Mouse (Mus musculus) embryonic facial prominence, embryonic 15.5 days (tissue): Measurements from ENCODE around the gene Tmem168. TPM values are rescaled to one million over a fixed set of nuclear protein-coding genes. Genes with fewer than 3 reads are reported as not detected.

Experiments used
- ATAC-seq: fragments of 200-750 bp; cut with Nextera tagmentation; 2 replicates; pipeline ENCODE4 v1.8.0; 2017; ENCODE audit warnings: low read depth, moderate TSS enrichment; ENCODE audit not compliant: insufficient number of reproducible peaks, low FRiP score, low TSS enrichment
- H3K27ac ChIP-seq: fragments of 300-500 bp; sonication (generic); replicated peaks from 2 replicates; pipeline ENCODE4 v1.5.1; 2015; ENCODE audit warnings: mild to moderate bottlenecking, inconsistent platforms
- H3K27me3 ChIP-seq: fragments of 300-500 bp; sonication (generic); 2 replicates; pipeline ENCODE4 v1.6.1; 2015; ENCODE audit warnings: inconsistent platforms
- H3K36me3 ChIP-seq: fragments of 300-500 bp; sonication (generic); 2 replicates; pipeline ENCODE4 v1.6.1; 2015; ENCODE audit warnings: mild to moderate bottlenecking, inconsistent platforms
- H3K4me1 ChIP-seq: fragments of 300-500 bp; sonication (generic); 2 replicates; pipeline ENCODE4 v1.6.1; 2015; ENCODE audit warnings: inconsistent platforms
- H3K4me2 ChIP-seq: fragments of 300-500 bp; sonication (generic); replicated peaks from 2 replicates; pipeline ENCODE4 v1.6.1; 2015; ENCODE audit warnings: mild to moderate bottlenecking, inconsistent platforms
- H3K4me3 ChIP-seq: fragments of 300-500 bp; sonication (generic); replicated peaks from 2 replicates; pipeline ENCODE4 v1.5.1; 2015; ENCODE audit warnings: mild to moderate bottlenecking, inconsistent platforms
- H3K9ac ChIP-seq: fragments of 300-500 bp; sonication (generic); 2 replicates; pipeline ENCODE4 v1.6.1; 2015; ENCODE audit warnings: inconsistent platforms
- H3K9me3 ChIP-seq: fragments of 300-500 bp; sonication (generic); replicated peaks from 2 replicates; pipeline ENCODE4 v1.6.1; 2016; ENCODE audit warnings: inconsistent platforms
- WGBS: fragments of 180-500 bp; shearing (Covaris S2); methylation state at CpG from one replicate; pipeline ENCODE4 v1.1.7; 2015; 5-methylcytosine and 5-hydroxymethylcytosine counted together
- polyA plus RNA-seq: library from polyadenylated mRNA; unstranded; fragments of >200 nt; fragmentation: Nextera tagmentation; extraction: Ambion mirVana; gene quantifications from 2 replicates; pipeline ENCODE4 v1.2.1, GENCODE M21; 2015

Gene Tmem168
- polyA plus RNA-seq = 33.8 and 35.8 TPM in 2 replicates

GRCm38 (mm10) chr6:13607621-13608493 lies at the start of gene Tmem168:
Gene Tmem168 (minus strand): TSS chr6:13608100.
- 0 out of 2 replicates have a peak, but pooled peaks cover 3% of the 10 kb centered on the region for H3K36me3 ChIP-seq
- ATAC-seq = peak; percentile 94
- peaks cover 9% of the 10 kb centered on the region; the same call in 1 of the 2 replicates for H3K4me1 ChIP-seq
- WGBS = 2% methylated on average over 71 of the region's 71 CpGs
- peak within 1 kb of the TSS; percentile 73 for H3K4me2 ChIP-seq
- no peaks in the 10 kb centered on the region for H3K27me3 ChIP-seq
- H3K4me3 ChIP-seq = peak within 1 kb of the TSS; percentile 72
- H3K9ac ChIP-seq = peak within 1 kb of the TSS; percentile 80
- no peaks in the 10 kb centered on the region for H3K9me3 ChIP-seq
- H3K27ac ChIP-seq = peak within 1 kb of the TSS; percentile 96

- no peak for ATAC-seq
- no peaks in the 10 kb centered on the region for H3K9me3 ChIP-seq
- H3K27ac ChIP-seq = no peak overlapping the region
- H3K9ac ChIP-seq = no peak overlapping the region
- H3K4me2 ChIP-seq = no peak overlapping the region
- H3K4me1 ChIP-seq = no peaks in the 10 kb centered on the region
- H3K27me3 ChIP-seq = no peaks in the 10 kb centered on the region
- H3K4me3 ChIP-seq = no peak overlapping the region
- peaks cover 11% of the 10 kb centered on the region; the same call in 1 of the 2 replicates for H3K36me3 ChIP-seq
Measured at GRCm38 (mm10) chr6:13654081-13654480, 46.2 kb upstream of the Tmem168 start.

GRCm38 (mm10) chr6:13652284-13652683 lies 44.4 kb upstream of the Tmem168 start:
- H3K27ac ChIP-seq = no peak overlapping the region
- 95% methylated on average over 3 of the region's 3 CpGs for WGBS
- ATAC-seq = no peak

DNA sequence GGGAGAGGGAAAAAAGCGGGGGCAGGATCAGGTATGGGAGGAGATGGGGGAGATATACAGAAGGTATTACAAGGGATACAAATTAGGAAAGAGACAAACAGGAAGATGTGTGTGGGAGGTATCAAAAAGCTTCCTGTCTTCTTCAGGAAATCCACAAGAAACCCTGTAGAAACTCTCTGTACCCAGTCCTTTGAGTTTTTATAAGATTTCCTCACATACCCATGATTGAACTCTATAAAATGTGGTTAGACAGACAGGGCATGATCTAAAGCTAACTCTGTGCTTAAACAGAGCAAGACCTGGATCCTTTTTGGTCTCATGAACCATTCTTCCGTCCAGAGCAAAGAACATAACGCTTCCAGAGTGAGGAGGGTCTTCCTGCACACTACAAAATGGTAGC lies 43.0 kb upstream of the Tmem168 start:
- no peaks in the 10 kb centered on the region for H3K9me3 ChIP-seq
- no peak overlapping the region for H3K4me3 ChIP-seq
- H3K9ac ChIP-seq = no peak overlapping the region
- peaks cover 16% of the 10 kb centered on the region; the same call in 1 of the 2 replicates for H3K36me3 ChIP-seq
- H3K4me2 ChIP-seq = no peak overlapping the region
- H3K27me3 ChIP-seq = no peaks in the 10 kb centered on the region
- H3K4me1 ChIP-seq = no peaks in the 10 kb centered on the region
- 96% methylated on average over 3 of the region's 3 CpGs for WGBS
- no peak overlapping the region for H3K27ac ChIP-seq
- no peak for ATAC-seq

More at GRCm38 (mm10) chr6:13652284-13652683, 44.4 kb upstream of the Tmem168 start:
- Histone ChIP-seq H3K4me2 (no peak overlapping the region), H3K27me3 (no peaks in the 10 kb centered on the region), H3K9me3 (no peaks in the 10 kb centered on the region), H3K4me1 (no peaks in the 10 kb centered on the region), H3K9ac (no peak overlapping the region), H3K4me3 (no peak overlapping the region), H3K36me3 (peaks cover 16% of the 10 kb centered on the region; the same call in 1 of the 2 replicates)

GRCm38 (mm10) chr6:13648305-13648704 lies 40.4 kb upstream of the Tmem168 start:
- ATAC-seq = no peak
- Histone ChIP-seq H3K9ac (no peak overlapping the region), H3K4me3 (no peak overlapping the region), H3K4me1 (no peaks in the 10 kb centered on the region), H3K27ac (no peak overlapping the region), H3K36me3 (peaks cover 16% of the 10 kb centered on the region; the same call in 1 of the 2 replicates), H3K9me3 (no peaks in the 10 kb centered on the region), H3K27me3 (no peaks in the 10 kb centered on the region), H3K4me2 (no peak overlapping the region)

DNA sequence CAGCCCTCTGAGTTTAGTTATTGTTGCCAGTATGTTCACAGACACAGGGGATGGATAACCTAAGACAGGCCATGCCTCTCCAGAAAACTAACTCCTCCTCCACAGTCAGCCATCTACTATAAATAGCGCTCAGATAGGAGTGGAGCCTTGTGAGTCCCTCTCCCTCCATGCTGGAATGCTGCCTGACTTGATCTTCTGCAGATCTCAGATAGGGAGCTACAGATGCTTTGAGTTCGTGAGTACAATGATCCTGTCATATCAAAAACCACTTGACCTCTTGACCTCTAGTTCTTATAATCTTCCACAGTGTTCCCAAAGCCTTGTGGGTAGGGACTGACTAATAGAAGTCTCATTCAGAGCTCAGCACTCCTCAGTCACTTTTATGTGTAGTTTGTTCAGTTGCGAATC lies 28.7 kb upstream of the Tmem168 start:
- 58% methylated on average over 3 of the region's 3 CpGs for WGBS
- H3K27me3 ChIP-seq = no peaks in the 10 kb centered on the region
- no peaks in the 10 kb centered on the region for H3K4me1 ChIP-seq
- H3K4me2 ChIP-seq = no peak overlapping the region
- H3K9me3 ChIP-seq = no peaks in the 10 kb centered on the region
- peaks cover 13% of the 10 kb centered on the region for H3K36me3 ChIP-seq
- no peak for ATAC-seq
- no peak overlapping the region for H3K27ac ChIP-seq
- H3K4me3 ChIP-seq = no peak overlapping the region
- H3K9ac ChIP-seq = no peak overlapping the region

DNA sequence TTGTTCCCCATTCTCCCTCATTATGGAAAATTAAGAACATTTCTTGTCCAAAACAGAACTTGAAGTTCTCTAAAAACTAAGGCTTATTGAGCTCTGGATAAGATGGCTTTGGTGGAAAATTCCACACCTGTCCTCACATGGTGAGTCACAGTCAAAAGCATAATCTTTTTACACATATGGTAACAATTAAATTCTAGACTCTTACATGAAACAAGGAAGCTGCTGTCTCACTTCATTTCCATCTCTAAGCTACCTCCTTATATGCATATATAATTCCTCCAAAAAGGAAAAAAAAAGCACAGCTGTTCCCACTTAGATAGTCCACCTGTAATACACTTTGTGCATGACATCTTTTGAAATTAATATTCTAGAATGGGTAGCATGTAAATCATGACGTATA lies 24.7 kb upstream of the Tmem168 start:
- no peaks in the 10 kb centered on the region for H3K4me1 ChIP-seq
- H3K27me3 ChIP-seq = no peaks in the 10 kb centered on the region
- H3K9me3 ChIP-seq = no peaks in the 10 kb centered on the region
- WGBS = 53% methylated on average over 1 of the region's 1 CpGs
- no peak overlapping the region for H3K4me3 ChIP-seq
- peaks cover 6% of the 10 kb centered on the region; the same call in 1 of the 2 replicates for H3K36me3 ChIP-seq
- no peak overlapping the region for H3K27ac ChIP-seq
- no peak for ATAC-seq
- H3K4me2 ChIP-seq = no peak overlapping the region
- H3K9ac ChIP-seq = no peak overlapping the region

DNA sequence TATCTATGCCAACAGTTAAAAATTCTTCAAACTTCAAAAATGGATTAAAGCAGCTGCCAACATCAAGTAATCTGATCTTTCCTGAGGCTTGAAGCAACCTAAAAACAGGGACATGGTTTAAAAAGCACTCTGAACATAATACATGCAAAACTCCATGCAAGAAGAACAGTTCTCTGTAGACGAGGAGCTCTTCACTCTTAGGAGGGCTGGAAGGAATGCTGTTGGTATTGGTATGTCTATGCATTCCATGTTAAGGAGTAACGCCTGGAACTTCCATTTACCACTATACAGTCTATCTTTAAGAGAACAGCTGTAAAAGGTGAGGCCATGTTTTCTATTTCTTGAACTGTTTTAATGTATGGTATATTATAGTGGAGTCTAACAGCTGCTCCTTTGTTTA lies 22.7 kb upstream of the Tmem168 start:
- WGBS = 34% methylated on average over 2 of the region's 2 CpGs
- Histone ChIP-seq H3K27me3 (no peaks in the 10 kb centered on the region), H3K9ac (no peak overlapping the region), H3K4me1 (no peaks in the 10 kb centered on the region), H3K36me3 (peaks cover 6% of the 10 kb centered on the region; the same call in 1 of the 2 replicates), H3K27ac (no peak overlapping the region), H3K4me3 (no peak overlapping the region), H3K4me2 (no peak overlapping the region), H3K9me3 (no peaks in the 10 kb centered on the region)
- no peak for ATAC-seq

DNA sequence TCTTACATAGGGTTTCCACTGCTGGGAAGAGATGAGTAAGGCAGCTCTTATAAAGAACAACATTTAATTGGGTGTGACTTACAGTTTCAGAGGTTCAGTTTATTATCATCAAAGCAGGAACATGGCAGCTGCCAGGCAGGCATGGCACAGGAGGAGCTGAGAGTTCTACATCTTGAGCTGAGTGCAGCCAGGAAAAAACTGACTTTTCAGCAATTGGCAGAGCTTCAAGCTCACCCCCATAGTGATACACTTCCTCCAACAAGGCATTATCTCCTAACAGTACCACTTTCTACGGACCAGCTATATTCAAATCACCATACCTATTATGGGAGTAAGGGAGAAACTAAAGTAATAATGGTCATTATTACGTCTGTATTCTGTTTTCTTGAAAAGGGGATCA lies 11.7 kb upstream of the Tmem168 start:
- H3K9me3 ChIP-seq = no peaks in the 10 kb centered on the region
- H3K27me3 ChIP-seq = no peaks in the 10 kb centered on the region
- no peak overlapping the region for H3K4me3 ChIP-seq
- H3K27ac ChIP-seq = no peak overlapping the region
- H3K9ac ChIP-seq = no peak overlapping the region
- ATAC-seq = no peak
- WGBS = 86% methylated on average over 2 of the region's 2 CpGs
- no peak overlapping the region for H3K4me2 ChIP-seq
- no peaks in the 10 kb centered on the region for H3K36me3 ChIP-seq
- no peaks in the 10 kb centered on the region for H3K4me1 ChIP-seq

DNA sequence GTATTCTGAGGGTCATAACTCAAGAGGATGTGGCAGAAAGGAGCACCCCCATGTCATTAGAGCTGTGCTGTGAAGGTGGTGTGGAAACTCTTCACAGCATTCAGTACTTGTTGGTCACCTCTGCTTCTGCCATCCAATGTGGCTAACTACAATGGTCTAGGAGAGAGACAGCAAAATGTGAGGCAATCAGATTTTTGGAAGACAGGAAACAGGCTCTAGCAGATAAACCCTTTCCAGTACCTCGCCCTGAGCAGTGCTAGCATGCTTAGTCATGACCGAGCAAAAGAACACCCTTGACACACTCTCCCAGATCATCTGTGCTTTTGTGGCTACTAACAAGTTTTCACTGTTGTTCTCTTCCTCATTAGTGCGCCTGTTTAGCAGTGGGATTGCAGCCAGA lies 9.2 kb upstream of the Tmem168 start:
- H3K4me1 ChIP-seq = no peaks in the 10 kb centered on the region
- no peaks in the 10 kb centered on the region for H3K9me3 ChIP-seq
- H3K27ac ChIP-seq = no peak overlapping the region
- ATAC-seq = no peak
- no peak overlapping the region for H3K9ac ChIP-seq
- H3K27me3 ChIP-seq = no peaks in the 10 kb centered on the region
- 85% methylated on average over 3 of the region's 3 CpGs for WGBS
- no peak overlapping the region for H3K4me3 ChIP-seq
- H3K36me3 ChIP-seq = no peaks in the 10 kb centered on the region
- H3K4me2 ChIP-seq = no peak overlapping the region

- no peaks in the 10 kb centered on the region for H3K9me3 ChIP-seq
- no peak overlapping the region for H3K27ac ChIP-seq
- H3K4me1 ChIP-seq = no peaks in the 10 kb centered on the region
- no peak for ATAC-seq
- H3K4me3 ChIP-seq = no peak overlapping the region
- no peaks in the 10 kb centered on the region for H3K36me3 ChIP-seq
- 76% methylated on average over 3 of the region's 3 CpGs for WGBS
- no peak overlapping the region for H3K9ac ChIP-seq
- H3K4me2 ChIP-seq = no peak overlapping the region
- no peaks in the 10 kb centered on the region for H3K27me3 ChIP-seq
Measured at GRCm38 (mm10) chr6:13614568-13614967, 6.7 kb upstream of the Tmem168 start.

GRCm38 (mm10) chr6:13613671-13614070 lies 5.8 kb upstream of the Tmem168 start:
- Histone ChIP-seq H3K4me1 (no peaks in the 10 kb centered on the region), H3K9me3 (no peaks in the 10 kb centered on the region), H3K4me2 (no peak overlapping the region), H3K9ac (no peak overlapping the region), H3K36me3 (no peaks in the 10 kb centered on the region), H3K27me3 (no peaks in the 10 kb centered on the region), H3K27ac (no peak overlapping the region), H3K4me3 (no peak overlapping the region)
- 71% methylated on average over 3 of the region's 3 CpGs for WGBS
- ATAC-seq = no peak
